Mouse (Mus musculus) liver, embryonic 12.5 days (tissue): ENCODE data around the gene Pbx1. TPM values are rescaled to one million over a fixed set of nuclear protein-coding genes. Genes with fewer than 3 reads are reported as not detected.
A peak's percentile ranks its signal among the peaks of the same experiment; 100 is the strongest.

Source experiments
- ATAC-seq: fragments of 200-750 bp; cut with Nextera tagmentation; 2 replicates; pipeline ENCODE4 v1.8.0; 2017; ENCODE audit warnings: moderate number of reproducible peaks, mild to moderate bottlenecking, moderate library complexity
- H3K27ac ChIP-seq: fragments of 300-500 bp; sonication (generic); 2 replicates; pipeline ENCODE4 v1.5.1; 2016; ENCODE audit warnings: mild to moderate bottlenecking
- H3K27me3 ChIP-seq: fragments of 300-500 bp; sonication (generic); replicated peaks from 2 replicates; pipeline ENCODE4 v1.6.1; 2016; ENCODE audit warnings: mild to moderate bottlenecking, moderate library complexity
- H3K36me3 ChIP-seq: fragments of 300-500 bp; sonication (generic); 2 replicates; pipeline ENCODE4 v1.6.1; 2016; ENCODE audit warnings: mild to moderate bottlenecking, moderate library complexity
- H3K4me1 ChIP-seq: fragments of 300-500 bp; sonication (generic); 2 replicates; pipeline ENCODE4 v1.6.1; 2016
- H3K4me2 ChIP-seq: fragments of 300-500 bp; sonication (generic); 2 replicates; pipeline ENCODE4 v1.6.1; 2016; ENCODE audit warnings: mild to moderate bottlenecking, moderate library complexity
- H3K4me3 ChIP-seq: fragments of 300-500 bp; sonication (generic); 2 replicates; pipeline ENCODE4 v1.5.1; 2016; ENCODE audit warnings: mild to moderate bottlenecking, moderate library complexity
- H3K9ac ChIP-seq: fragments of 300-500 bp; sonication (generic); 2 replicates; pipeline ENCODE4 v1.6.1; 2016; ENCODE audit warnings: mild to moderate bottlenecking, moderate library complexity
- H3K9me3 ChIP-seq: fragments of 300-500 bp; sonication (generic); replicated peaks from 2 replicates; pipeline ENCODE4 v1.6.1; 2016; ENCODE audit warnings: mild to moderate bottlenecking, moderate library complexity
- WGBS: fragments of 180-500 bp; shearing (Covaris S2); methylation state at CpG from one replicate; pipeline ENCODE4 v1.1.7; 2016; ENCODE audit not compliant: insufficient replicate concordance; 5-methylcytosine and 5-hydroxymethylcytosine counted together
- polyA plus RNA-seq: library from polyadenylated mRNA; unstranded; fragments of >200 nt; fragmentation: Nextera tagmentation; extraction: Ambion mirVana; gene quantifications from 2 replicates; pipeline ENCODE4 v1.2.1, GENCODE M21; 2016

The Pbx1 gene
- polyA plus RNA-seq, 1 experiment from 2014 or later, result 6.8 TPM

DNA sequence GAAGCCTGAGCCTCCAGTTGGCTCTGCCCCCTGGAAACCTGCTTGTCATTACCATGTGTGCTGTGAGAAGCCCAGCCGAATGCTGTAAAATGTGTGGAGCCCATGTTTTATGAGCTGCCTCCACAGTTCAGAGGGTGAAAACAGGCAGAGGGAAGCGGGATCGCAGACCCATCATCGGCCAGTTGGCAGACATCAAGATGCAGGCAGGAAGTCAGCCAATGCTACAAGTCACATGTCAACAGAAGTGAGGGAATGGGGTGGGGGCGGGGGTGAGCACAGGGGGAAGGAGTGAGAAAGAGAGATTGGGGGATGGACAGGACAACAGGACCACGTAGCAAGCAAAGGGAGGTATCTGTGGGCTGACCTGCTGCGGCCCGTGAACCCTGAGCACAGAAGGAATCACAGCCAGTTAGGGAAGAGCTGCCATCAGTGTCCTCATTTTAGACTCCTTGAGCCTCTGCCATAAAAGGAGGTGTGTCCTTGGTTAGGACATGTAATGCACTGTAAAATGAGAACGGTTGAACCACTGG is 51.8 kb downstream of the Pbx1 start:
- H3K4me1 ChIP-seq, result peaks cover 25% of the 10 kb centered on the region
- no peak overlapping the region for H3K9ac ChIP-seq
- no peak for ATAC-seq
- no peak overlapping the region for H3K27ac ChIP-seq
- WGBS, result 61% methylated on average over 9 of the region's 9 CpGs
- H3K36me3 ChIP-seq, result no peaks in the 10 kb centered on the region
- no peak overlapping the region for H3K4me2 ChIP-seq
- H3K9me3 ChIP-seq, result no peaks in the 10 kb centered on the region
- H3K27me3 ChIP-seq, result no peaks in the 10 kb centered on the region
- no peak overlapping the region for H3K4me3 ChIP-seq

DNA sequence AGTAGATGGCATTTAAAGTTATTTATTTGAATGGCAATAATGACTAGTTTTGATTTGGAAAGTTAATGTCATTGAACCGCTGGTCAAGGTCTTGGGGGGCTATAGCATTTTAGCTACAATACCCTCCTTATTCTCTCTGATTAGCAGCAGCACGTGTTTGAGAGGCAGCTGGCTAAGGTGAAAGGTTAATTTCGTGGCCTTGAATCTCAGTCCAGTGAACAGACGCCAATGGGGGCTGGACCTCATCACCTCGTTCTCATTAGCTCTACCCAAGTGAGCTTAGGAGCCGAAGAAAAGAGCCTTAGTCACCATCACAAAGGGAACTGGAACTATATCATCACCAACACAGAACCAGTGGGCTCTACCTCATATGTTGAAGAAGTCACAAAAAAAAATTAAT is 54.4 kb downstream of the Pbx1 start:
- Histone ChIP-seq H3K4me2 (no peak overlapping the region), H3K4me3 (no peak overlapping the region), H3K9ac (no peak overlapping the region), H3K27ac (no peak overlapping the region), H3K36me3 (no peaks in the 10 kb centered on the region), H3K9me3 (no peaks in the 10 kb centered on the region), H3K27me3 (no peaks in the 10 kb centered on the region), H3K4me1 (peaks cover 9% of the 10 kb centered on the region)
- WGBS, result 51% methylated on average over 6 of the region's 6 CpGs
- no peak for ATAC-seq

DNA sequence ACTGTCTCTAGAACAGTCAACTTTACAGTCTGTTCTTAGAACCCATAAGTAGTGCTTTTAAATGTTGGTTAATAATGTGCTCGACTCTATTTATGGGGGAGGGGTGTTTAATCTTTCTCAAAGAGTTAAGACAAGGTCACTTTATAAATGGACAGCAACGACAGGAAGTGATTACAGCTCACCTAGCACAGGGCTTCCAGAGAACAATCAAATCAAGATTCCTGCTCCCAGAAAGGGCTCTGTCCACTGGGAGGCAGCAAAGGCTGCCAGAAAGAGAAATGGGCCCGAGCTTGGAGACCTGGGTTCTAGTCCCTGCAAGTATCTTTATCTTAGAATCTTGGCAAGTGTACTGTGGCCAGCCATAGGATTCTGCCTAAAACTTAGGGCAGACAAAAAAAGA is 55.7 kb downstream of the Pbx1 start:
- Histone ChIP-seq H3K4me2 (no peak overlapping the region), H3K9me3 (no peaks in the 10 kb centered on the region), H3K27me3 (no peaks in the 10 kb centered on the region), H3K4me3 (no peak overlapping the region), H3K9ac (no peak overlapping the region), H3K27ac (no peak overlapping the region), H3K36me3 (no peaks in the 10 kb centered on the region), H3K4me1 (peaks cover 3% of the 10 kb centered on the region; the same call in 1 of the 2 replicates)
- ATAC-seq, result no peak
- WGBS, result 40% methylated on average over 3 of the region's 3 CpGs

DNA sequence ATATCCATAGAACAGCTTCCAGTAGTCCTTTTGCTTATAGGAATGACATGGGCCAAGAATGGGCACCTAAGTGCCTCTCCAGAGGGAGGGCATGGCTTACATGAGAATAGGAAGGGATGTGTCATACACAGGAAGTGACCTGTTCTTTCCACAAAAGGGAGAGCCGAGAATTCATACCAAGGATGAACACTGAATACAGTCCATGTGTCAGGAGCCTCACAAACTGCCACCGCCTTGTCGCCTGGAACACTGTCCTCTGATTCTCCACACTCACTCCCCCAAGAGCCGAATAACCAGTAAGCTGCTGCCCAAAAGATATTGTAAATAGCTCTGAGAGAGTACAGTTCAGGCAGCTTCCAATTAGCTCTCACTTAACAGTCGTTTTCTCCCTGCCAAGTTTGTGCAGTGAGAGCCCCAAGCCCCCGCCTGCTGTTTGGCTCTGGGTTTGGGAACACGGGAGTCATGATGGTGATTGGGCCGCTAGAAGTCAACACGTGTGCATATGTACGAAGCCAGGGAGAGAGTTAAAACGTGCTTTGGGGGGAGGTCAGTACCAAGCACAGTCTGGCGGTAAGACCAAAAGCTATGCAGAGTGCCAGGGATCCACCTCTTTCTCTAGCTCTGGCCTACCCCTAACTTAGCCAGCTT is 57.0 kb downstream of the Pbx1 start:
- Histone ChIP-seq H3K9me3 (no peaks in the 10 kb centered on the region), H3K36me3 (no peaks in the 10 kb centered on the region), H3K9ac (no peak overlapping the region), H3K4me1 (no peaks in the 10 kb centered on the region), H3K27me3 (no peaks in the 10 kb centered on the region), H3K4me2 (no peak overlapping the region), H3K27ac (no peak overlapping the region), H3K4me3 (no peak overlapping the region)
- 74% methylated on average over 12 of the region's 12 CpGs for WGBS
- ATAC-seq, result no peak

DNA sequence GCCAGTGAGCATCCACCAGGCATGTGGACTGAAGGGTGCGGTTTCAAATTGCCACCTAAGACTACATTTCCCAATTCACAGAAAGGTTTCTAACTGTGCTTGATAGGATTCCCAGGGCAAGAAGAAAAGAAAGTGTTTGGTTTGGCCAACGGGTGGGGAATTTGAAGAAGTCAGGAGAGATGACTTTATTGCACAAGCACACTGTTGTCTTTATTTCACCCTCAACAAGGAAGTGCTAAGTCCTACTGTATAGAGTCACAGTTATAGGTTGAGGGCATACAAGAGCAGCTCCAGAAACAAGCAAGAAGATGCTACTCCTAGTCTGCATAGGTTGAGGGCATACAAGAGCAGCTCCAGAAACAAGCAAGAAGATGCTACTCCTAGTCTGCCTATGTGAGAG is 60.0 kb downstream of the Pbx1 start:
- no peaks in the 10 kb centered on the region for H3K36me3 ChIP-seq
- no peak for ATAC-seq
- H3K4me1 ChIP-seq, result no peaks in the 10 kb centered on the region
- H3K9me3 ChIP-seq, result no peaks in the 10 kb centered on the region
- 67% methylated on average over 2 of the region's 2 CpGs for WGBS
- H3K4me2 ChIP-seq, result no peak overlapping the region
- no peak overlapping the region for H3K4me3 ChIP-seq
- no peaks in the 10 kb centered on the region for H3K27me3 ChIP-seq
- no peak overlapping the region for H3K27ac ChIP-seq
- no peak overlapping the region for H3K9ac ChIP-seq

DNA sequence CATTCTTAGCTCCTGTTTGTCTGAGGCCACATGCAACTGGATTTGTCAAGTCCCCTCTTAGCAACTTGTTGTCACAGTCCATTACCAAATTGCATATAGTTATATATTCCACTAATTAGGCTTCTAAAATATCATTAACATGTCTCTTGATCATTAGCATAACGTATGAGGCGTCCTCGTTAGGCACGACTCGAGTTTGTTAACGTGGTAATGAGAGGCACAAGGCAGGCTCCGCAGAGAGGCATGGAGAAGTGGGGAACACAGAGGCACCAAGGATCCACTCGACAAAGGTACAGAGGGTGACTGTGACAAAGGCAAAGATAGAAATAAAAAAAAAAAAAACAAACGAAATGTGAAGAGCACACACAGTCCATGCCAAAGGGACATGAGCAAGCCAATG is 61.1 kb downstream of the Pbx1 start:
- WGBS, result 78% methylated on average over 9 of the region's 9 CpGs
- H3K27ac ChIP-seq, result no peak overlapping the region
- no peaks in the 10 kb centered on the region for H3K36me3 ChIP-seq
- H3K9ac ChIP-seq, result no peak overlapping the region
- no peaks in the 10 kb centered on the region for H3K27me3 ChIP-seq
- H3K4me2 ChIP-seq, result no peak overlapping the region
- no peaks in the 10 kb centered on the region for H3K9me3 ChIP-seq
- no peak overlapping the region for H3K4me3 ChIP-seq
- no peak for ATAC-seq
- no peaks in the 10 kb centered on the region for H3K4me1 ChIP-seq

DNA sequence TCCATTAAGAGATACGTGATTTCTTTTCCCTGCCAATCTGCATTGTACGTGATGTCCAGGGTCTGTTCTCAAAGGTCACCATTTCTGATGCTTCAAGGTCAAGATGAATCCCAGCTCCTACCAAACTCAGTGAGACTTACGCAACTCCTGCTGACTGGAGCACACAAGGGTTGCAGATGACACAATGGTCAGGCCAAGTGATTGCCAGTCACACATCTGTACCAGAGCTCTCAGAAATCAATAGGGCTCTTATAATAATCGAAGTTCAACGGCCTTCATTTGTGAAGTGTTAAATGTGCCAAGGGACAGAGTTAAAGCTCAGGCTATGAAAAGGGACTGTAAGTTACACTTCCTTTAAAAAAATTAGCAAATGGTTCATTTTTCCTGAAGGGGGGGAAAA is 65.8 kb downstream of the Pbx1 start:
- no peak for ATAC-seq
- no peak overlapping the region for H3K27ac ChIP-seq
- no peaks in the 10 kb centered on the region for H3K27me3 ChIP-seq
- H3K4me1 ChIP-seq, result peaks cover 5% of the 10 kb centered on the region; the same call in 1 of the 2 replicates
- no peaks in the 10 kb centered on the region for H3K36me3 ChIP-seq
- no peak overlapping the region for H3K4me2 ChIP-seq
- H3K9ac ChIP-seq, result no peak overlapping the region
- no peak overlapping the region for H3K4me3 ChIP-seq
- 79% methylated on average over 5 of the region's 5 CpGs for WGBS
- H3K9me3 ChIP-seq, result no peaks in the 10 kb centered on the region

DNA sequence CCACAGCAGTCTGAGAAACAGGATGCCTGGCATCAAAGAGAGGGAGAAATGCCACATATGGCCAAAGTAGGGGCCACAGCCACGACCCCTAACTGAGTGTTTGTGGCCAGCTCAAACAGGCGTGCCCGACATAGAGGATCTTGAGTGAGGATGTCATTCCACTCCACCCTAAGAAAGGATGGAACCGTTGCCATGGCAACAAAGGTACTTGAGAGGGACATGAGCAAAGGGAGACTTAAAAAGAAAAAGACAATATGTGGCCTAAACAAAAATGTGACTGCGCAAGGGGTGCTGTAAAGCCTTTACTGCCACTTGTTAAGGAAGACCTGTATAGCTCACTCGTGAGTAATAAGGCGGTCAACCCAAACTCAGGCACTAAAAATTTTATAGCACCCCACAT is 67.7 kb downstream of the Pbx1 start:
- Histone ChIP-seq H3K4me3 (no peak overlapping the region), H3K27ac (no peak overlapping the region), H3K4me1 (peaks cover 5% of the 10 kb centered on the region; the same call in 1 of the 2 replicates), H3K36me3 (no peaks in the 10 kb centered on the region), H3K27me3 (no peaks in the 10 kb centered on the region), H3K4me2 (no peak overlapping the region), H3K9ac (no peak overlapping the region), H3K9me3 (no peaks in the 10 kb centered on the region)
- no peak for ATAC-seq
- WGBS, result 80% methylated on average over 7 of the region's 7 CpGs

DNA sequence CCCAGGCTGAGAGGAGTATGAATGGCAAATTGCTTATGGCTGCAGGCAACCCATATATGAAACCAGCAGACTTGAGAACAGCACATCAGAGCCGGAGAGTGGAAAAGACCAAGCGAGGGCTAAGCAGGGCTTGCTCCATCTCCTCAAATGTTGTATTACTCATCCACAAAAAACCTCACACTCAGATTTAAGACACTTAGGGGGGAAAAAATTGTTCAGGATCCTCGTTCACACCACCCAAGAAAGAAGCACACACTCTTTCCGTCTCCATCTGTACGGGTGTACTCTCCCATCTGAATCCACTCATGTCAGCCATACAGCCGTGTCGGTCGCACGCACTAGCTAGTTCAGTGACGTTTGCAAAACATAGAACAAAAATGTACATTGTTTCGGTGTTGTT is 69.0 kb downstream of the Pbx1 start:
- WGBS, result 80% methylated on average over 11 of the region's 11 CpGs
- Histone ChIP-seq H3K4me1 (peaks cover 10% of the 10 kb centered on the region), H3K27ac (no peak overlapping the region), H3K27me3 (0 out of 2 replicates have a peak, but pooled peaks cover 6% of the 10 kb centered on the region), H3K9me3 (no peaks in the 10 kb centered on the region), H3K36me3 (no peaks in the 10 kb centered on the region), H3K4me2 (no peak overlapping the region), H3K4me3 (no peak overlapping the region), H3K9ac (no peak overlapping the region)
- no peak for ATAC-seq

DNA sequence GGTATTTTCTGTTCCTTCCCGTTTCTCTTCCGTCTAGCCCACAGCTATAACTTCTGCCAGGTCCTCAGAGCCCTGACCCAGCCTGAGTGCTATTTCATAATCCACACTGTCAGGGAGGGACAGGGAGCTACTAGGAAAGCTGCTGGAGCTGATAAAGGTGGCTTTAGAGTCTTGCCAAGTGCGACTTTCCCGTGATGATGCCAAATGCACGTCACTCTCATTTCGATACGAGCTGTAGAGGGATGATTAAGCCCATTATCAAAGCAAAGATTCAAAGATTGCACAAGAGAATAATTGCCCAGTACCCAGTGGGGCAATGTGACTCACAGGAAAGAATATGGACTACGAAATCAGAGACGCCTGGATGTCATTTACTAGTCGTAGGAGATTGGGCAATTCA is 69.6 kb downstream of the Pbx1 start:
- Histone ChIP-seq H3K9ac (no peak overlapping the region), H3K36me3 (no peaks in the 10 kb centered on the region), H3K4me1 (peaks cover 16% of the 10 kb centered on the region), H3K4me3 (no peak overlapping the region), H3K27ac (no peak overlapping the region), H3K27me3 (0 out of 2 replicates have a peak, but pooled peaks cover 6% of the 10 kb centered on the region), H3K4me2 (no peak overlapping the region), H3K9me3 (no peaks in the 10 kb centered on the region)
- WGBS, result 40% methylated on average over 10 of the region's 10 CpGs
- ATAC-seq, result peak; percentile 31; the same call in 1 of the 2 replicates

DNA sequence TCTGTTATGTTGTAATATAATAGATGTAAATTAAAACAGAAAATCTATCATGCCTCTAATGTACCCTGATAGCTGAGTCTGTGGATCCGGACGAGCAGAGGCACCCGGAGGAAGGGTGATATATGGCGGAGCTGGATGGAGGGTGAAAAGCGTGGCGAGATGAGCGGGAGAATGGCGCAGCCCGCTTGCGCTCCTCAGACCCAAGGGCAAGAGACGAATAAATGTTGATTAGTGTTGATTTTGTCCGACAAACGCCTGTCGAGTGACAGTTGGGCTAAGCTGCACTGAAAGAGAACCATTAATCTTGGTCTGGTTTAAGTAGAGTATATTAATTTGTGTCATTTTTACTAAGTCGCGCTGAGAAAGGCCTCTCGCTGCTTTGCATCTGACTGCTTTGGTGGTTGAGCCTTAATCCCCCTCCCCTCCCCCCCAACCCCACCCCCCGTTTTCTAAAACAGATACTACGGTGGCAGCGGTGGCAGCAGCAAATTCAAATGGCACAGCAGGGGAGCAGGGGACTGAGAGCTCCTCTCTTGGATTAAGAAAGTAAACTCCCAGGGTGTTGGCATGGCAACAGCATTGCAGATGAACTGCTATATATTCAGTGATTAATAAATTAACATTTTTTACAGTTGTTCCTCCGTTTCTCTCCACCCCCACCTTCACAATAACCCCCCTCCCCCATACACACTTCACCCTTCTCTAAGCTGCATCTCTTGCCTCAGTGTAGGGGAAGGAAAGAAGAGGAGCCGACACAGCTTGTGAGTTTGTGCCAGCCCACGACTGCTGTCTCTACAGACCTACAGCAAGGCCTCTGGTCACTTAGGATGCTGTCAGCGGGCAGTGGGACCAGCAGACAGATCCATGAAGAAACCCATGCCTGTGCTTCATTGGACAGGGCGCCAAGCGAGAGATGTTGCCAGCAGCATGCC is 74.1 kb downstream of the Pbx1 start:
- H3K4me2 ChIP-seq, result peak overlapping the region; percentile 51
- H3K4me1 ChIP-seq, result peaks cover 29% of the 10 kb centered on the region
- WGBS, result 39% methylated on average over 26 of the region's 26 CpGs
- H3K27ac ChIP-seq, result no peak overlapping the region
- H3K27me3 ChIP-seq, result 0 out of 2 replicates have a peak, but pooled peaks cover 6% of the 10 kb centered on the region
- no peaks in the 10 kb centered on the region for H3K9me3 ChIP-seq
- H3K4me3 ChIP-seq, result no peak overlapping the region
- no peaks in the 10 kb centered on the region for H3K36me3 ChIP-seq
- H3K9ac ChIP-seq, result no peak overlapping the region
- ATAC-seq, result no peak

DNA sequence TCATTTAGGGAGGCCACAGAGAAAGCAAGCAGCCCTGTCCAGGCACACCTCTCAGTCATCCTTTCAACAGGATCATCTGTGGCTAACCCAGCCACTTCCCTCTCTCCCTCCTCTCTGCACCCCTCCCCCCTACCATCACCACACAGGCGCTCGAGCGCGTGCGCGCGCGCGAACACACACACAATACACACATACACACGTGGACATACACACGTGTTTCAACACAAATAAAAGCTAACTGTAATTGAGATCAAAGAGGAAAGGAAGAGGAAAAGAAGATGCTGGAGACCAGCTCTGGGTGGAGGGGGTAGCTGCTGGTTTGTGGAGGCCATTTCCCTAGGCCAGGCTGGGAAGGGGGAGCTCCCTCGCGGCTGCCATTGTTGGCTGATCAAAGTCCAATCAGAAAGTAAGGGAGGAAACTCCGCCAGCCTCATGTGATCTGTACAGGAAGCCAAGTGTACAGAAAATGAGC is 75.1 kb downstream of the Pbx1 start:
- Histone ChIP-seq H3K4me1 (peaks cover 25% of the 10 kb centered on the region), H3K4me2 (peak overlapping the region; percentile 51), H3K27ac (no peak overlapping the region), H3K27me3 (0 out of 2 replicates have a peak, but pooled peaks cover 6% of the 10 kb centered on the region), H3K36me3 (no peaks in the 10 kb centered on the region), H3K4me3 (no peak overlapping the region), H3K9ac (peak overlapping the region; percentile 17; the same call in 1 of the 2 replicates), H3K9me3 (no peaks in the 10 kb centered on the region)
- peak; percentile 67 for ATAC-seq
- 19% methylated on average over 14 of the region's 14 CpGs for WGBS
